Mouse (Mus musculus): ENCODE measurements around the gene Defb25. TPM values are rescaled to one million over a fixed set of nuclear protein-coding genes. Genes with fewer than 3 reads are reported as not detected.

Defb25 gene
- polyA plus RNA-seq, 1 experiment: not detected

DNA sequence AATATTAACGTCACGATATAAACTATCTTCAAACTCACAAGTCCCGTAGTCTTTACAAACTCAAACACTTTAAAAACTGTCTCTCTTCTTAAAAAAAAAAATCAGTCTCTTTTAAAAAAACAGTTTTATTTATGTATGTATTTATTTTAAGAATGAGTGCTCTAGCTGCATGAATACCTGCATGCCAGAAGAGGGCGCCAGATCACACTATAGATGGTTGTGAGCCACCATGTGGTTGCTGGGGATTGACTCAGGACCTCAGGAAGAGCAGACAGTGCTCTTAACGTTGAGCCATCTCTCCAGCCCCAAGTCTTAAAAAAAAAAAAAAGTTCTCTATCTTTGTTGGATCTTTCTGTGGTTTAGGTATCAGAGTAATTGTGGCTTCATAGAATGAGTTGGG is 5.5 kb downstream of the Defb25 start:
- Histone ChIP-seq H3K27me3 (ENCODE audit: control insufficient read depth) (no peaks in the 10 kb centered on the region), H3K9me3 (ENCODE audit: control insufficient read depth, low read length) (no peaks in the 10 kb centered on the region)
- TF ChIP-seq TAL1 (IDR thresholded peaks at IDR 0.05; ENCODE audit: low read length) (no peak), GATA1 (IDR thresholded peaks at IDR 0.05; ENCODE audit: low read length) (no peak)

DNA sequence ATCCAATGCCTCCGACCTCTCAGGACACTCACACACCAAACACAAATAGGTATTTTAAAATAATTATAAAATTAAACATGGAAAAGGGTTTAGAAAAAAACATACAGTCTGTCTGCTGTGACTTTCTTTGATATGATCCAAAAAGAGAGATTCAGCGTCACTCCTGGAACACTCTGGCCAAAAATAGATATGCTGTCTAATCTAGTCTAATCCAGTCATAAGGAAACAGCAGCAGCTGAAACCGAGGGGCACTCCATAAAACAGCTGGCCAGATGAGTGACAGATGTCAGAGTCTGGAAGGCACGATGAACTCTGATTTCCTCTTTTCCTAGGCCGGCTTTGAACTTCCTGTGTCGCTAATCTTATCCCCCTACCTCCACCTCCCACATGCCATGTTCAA is 6.4 kb downstream of the Defb25 start:
- Histone ChIP-seq H3K4me3 (replicated peaks) (no peak overlapping the region), H3K27me3 (ENCODE audit: control insufficient read depth) (no peaks in the 10 kb centered on the region), H3K4me1 (ENCODE audit: control insufficient read depth) (no peaks in the 10 kb centered on the region), H3K9me3 (ENCODE audit: control insufficient read depth, low read length) (no peaks in the 10 kb centered on the region), H3K36me3 (ENCODE audit: control insufficient read depth) (no peaks in the 10 kb centered on the region)
- no peak for TF ChIP-seq GATA1 (IDR thresholded peaks at IDR 0.05; ENCODE audit: low read length)
- TF ChIP-seq TAL1 (IDR thresholded peaks at IDR 0.05; ENCODE audit: low read length): no peak

More for the DNA sequence above, 5.5 kb downstream of the Defb25 start:
- no peak overlapping the region for H3K4me3 ChIP-seq (replicated peaks)
- no peaks in the 10 kb centered on the region for H3K36me3 ChIP-seq (ENCODE audit: control insufficient read depth)
- no peaks in the 10 kb centered on the region for H3K4me1 ChIP-seq (ENCODE audit: control insufficient read depth)

DNA sequence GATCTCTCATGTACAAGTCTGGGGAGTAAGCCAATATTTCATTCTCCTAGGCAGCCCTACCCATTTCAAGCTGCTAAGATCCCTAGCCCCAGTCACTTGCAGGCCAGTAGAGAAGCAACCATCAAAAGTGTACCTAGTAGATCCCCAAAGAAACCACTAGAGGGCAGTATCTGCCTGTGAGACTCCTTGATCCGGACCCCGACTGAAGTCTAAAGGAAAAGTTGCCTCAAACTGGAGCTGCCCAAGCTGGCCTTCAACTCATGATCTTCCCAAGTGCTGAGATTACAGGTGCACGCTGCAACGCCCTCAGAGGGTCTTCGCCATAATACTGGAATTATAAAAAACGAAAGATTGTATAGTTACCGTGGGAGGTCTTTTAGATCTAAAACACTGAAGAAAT is 7.3 kb downstream of the Defb25 start:
- Histone ChIP-seq H3K4me1 (ENCODE audit: control insufficient read depth) (no peaks in the 10 kb centered on the region), H3K36me3 (ENCODE audit: control insufficient read depth) (no peaks in the 10 kb centered on the region), H3K9me3 (ENCODE audit: control insufficient read depth, low read length) (no peaks in the 10 kb centered on the region), H3K4me3 (replicated peaks) (no peak overlapping the region), H3K27me3 (ENCODE audit: control insufficient read depth) (no peaks in the 10 kb centered on the region)
- TF ChIP-seq GATA1 (IDR thresholded peaks at IDR 0.05; ENCODE audit: low read length): no peak
- TF ChIP-seq TAL1 (IDR thresholded peaks at IDR 0.05; ENCODE audit: low read length): no peak

DNA sequence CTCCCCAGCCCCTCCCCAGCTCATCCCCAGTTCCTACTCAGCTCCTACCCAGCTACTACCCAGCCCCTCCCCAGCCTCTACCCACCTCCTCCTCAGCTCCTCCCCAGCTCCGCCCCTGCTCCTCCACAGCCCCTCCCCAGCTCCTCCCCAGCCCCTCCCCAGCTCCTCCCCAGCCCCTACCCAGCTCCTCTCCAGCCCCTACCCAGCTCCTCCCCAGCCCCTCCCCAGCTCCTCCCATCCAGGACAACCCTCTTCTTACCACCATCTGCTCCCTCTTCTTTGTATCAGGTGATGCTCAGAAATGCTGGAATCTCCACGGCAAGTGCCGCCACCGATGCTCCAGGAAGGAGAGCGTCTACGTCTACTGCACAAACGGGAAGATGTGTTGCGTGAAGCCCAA is 10.7 kb downstream of the Defb25 start:
- peaks cover 3% of the 10 kb centered on the region for H3K9me3 ChIP-seq (ENCODE audit: control insufficient read depth, low read length)
- no peaks in the 10 kb centered on the region for H3K36me3 ChIP-seq (ENCODE audit: control insufficient read depth)
- no peak for TF ChIP-seq GATA1 (IDR thresholded peaks at IDR 0.05; ENCODE audit: low read length)
- TF ChIP-seq TAL1 (IDR thresholded peaks at IDR 0.05; ENCODE audit: low read length): no peak
- H3K4me1 ChIP-seq (ENCODE audit: control insufficient read depth): no peaks in the 10 kb centered on the region
- no peak overlapping the region for H3K4me3 ChIP-seq (replicated peaks)
- H3K27me3 ChIP-seq (ENCODE audit: control insufficient read depth): no peaks in the 10 kb centered on the region

DNA sequence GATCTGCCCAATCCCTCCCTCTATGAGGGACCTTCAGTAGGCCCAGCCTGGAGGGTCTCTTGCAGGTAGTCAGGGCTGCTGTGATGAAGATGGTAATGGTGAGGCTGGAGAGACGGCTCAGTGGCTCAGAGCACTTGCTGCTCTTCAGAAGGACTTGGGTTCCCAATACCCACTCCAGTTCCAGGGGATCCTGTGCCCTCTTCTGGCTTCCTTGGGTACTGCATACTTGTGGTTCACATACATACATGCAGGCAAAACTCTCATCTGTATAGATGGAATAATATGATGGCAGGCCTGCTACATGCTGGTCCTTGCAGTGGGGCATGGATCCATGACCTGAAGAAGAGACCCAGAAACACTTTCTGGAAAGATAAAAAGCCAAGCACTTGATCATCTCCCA is 14.1 kb downstream of the Defb25 start:
- no peaks in the 10 kb centered on the region for H3K36me3 ChIP-seq (ENCODE audit: control insufficient read depth)
- H3K4me3 ChIP-seq (replicated peaks): no peak overlapping the region
- no peaks in the 10 kb centered on the region for H3K4me1 ChIP-seq (ENCODE audit: control insufficient read depth)
- peaks cover 3% of the 10 kb centered on the region for H3K9me3 ChIP-seq (ENCODE audit: control insufficient read depth, low read length)
- no peaks in the 10 kb centered on the region for H3K27me3 ChIP-seq (ENCODE audit: control insufficient read depth)
- TF ChIP-seq GATA1 (IDR thresholded peaks at IDR 0.05; ENCODE audit: low read length) (no peak), TAL1 (IDR thresholded peaks at IDR 0.05; ENCODE audit: low read length) (no peak)

DNA sequence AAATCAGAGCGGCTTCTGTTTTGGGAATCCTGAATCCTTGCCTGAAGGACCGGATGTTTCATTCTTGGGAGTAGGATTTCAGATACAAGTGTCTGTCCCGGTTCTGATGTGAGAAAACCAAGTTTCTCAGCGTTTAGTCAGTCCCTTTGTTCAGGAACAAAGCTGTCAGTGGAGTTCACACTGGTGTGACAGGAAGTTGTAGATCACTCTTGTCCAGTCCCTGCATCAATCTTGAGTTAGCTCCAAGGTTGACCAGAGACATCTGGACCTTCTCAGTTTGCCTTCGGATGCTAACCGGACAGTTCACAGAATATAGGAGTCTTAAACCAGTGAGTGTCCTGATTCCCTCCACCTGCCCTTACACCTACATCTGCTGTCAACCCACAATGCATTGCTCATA is 15.1 kb downstream of the Defb25 start:
- H3K9me3 ChIP-seq (ENCODE audit: control insufficient read depth, low read length): peaks cover 3% of the 10 kb centered on the region
- H3K4me1 ChIP-seq (ENCODE audit: control insufficient read depth): no peaks in the 10 kb centered on the region
- H3K27me3 ChIP-seq (ENCODE audit: control insufficient read depth): no peaks in the 10 kb centered on the region
- TF ChIP-seq GATA1 (IDR thresholded peaks at IDR 0.05; ENCODE audit: low read length) (no peak), TAL1 (IDR thresholded peaks at IDR 0.05; ENCODE audit: low read length) (no peak)
- no peak overlapping the region for H3K4me3 ChIP-seq (replicated peaks)
- H3K36me3 ChIP-seq (ENCODE audit: control insufficient read depth): no peaks in the 10 kb centered on the region

DNA sequence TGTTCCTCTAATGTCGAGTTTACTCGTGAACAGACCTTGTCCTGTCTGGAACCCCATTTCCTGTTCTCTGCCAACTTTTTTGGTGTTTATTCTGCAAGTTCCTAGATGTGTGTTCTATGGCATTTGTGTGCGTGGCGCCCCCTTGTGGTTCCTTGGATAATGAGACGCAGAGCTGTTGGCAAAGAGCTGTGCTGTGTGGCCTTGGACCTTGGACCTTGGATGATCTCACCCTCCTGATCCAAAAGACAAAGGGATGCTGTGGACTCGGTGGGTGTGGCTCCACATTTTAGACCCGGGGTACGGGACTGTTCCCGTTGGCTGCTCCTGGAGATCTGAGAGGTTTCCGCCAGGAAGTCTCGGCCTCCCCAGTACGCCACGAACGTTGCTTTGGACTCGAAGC is 18.8 kb downstream of the Defb25 start, which contains the start of gene Defb36:
Defb36 (plus strand) TSS at position 271 of the 400 bp plus-strand sequence.
- no peaks in the 10 kb centered on the region for H3K4me1 ChIP-seq (ENCODE audit: control insufficient read depth)

DNA sequence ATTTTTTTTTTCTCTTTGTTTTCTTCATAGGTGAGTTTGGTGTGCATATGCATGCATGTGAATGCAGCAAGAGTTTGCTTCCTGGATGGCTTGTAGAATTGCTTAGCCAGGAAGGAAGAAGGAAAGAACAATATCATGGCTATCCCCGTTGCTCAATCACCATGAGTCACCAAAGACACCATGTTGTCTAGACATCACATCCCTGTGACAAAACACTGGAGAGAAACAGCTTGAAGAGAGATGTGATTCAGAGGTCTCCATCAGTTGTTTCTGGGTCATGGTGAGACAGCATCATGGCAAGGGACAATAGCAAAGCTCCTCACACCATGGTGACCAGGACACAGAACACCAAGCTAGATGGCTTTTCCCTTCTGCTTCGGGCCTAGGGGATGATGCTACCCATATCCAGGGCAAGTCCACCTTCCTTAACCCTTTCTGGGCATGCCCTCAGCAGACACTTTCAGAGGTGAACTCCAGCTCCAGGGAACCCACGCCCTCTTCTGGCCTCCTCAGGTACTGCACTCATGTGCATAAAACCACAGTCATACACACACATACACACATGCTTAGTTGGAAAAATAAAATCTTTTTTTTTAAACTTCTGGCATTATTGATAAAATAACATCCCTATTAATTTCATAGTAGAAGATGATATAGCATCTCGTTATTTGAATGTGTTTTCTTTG is 21.4 kb downstream of the Defb25 start:
- Histone ChIP-seq H3K27me3 (ENCODE audit: control insufficient read depth) (no peaks in the 10 kb centered on the region), H3K4me3 (replicated peaks) (no peak overlapping the region), H3K4me1 (ENCODE audit: control insufficient read depth) (no peaks in the 10 kb centered on the region), H3K9me3 (ENCODE audit: control insufficient read depth, low read length) (peaks cover 11% of the 10 kb centered on the region), H3K36me3 (ENCODE audit: control insufficient read depth) (no peaks in the 10 kb centered on the region)
- TF ChIP-seq GATA1 (IDR thresholded peaks at IDR 0.05; ENCODE audit: low read length): no peak
- TF ChIP-seq TAL1 (IDR thresholded peaks at IDR 0.05; ENCODE audit: low read length): no peak

More for the DNA sequence above, 18.8 kb downstream of the Defb25 start, which contains the start of gene Defb36:
- Histone ChIP-seq H3K9me3 (ENCODE audit: control insufficient read depth, low read length) (peaks cover 14% of the 10 kb centered on the region), H3K4me3 (replicated peaks) (no peak within 1 kb of the TSS), H3K27me3 (ENCODE audit: control insufficient read depth) (no peaks in the 10 kb centered on the region), H3K36me3 (ENCODE audit: control insufficient read depth) (no peaks in the 10 kb centered on the region)
- no peak for TF ChIP-seq TAL1 (IDR thresholded peaks at IDR 0.05; ENCODE audit: low read length)
- TF ChIP-seq GATA1 (IDR thresholded peaks at IDR 0.05; ENCODE audit: low read length): no peak

DNA sequence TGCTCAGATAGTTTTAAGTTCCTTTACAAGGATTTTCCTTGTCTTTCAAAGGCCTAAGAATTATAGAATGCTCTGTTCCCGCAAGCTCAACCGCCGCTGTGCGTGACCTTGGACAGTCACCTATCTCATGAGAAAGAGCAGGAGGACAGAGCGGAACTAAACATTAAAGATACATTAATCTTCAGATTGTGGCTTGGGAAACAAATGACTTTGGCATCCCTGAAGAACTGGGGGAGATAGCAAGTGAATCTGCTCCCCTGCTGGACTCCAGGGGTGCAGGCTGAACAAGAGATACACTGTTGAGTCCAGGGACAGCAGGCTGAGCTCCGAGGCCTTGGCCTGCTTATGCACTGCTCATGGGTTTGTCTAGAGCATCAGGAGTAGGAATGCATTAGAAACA is 22.8 kb downstream of the Defb25 start:
- H3K4me1 ChIP-seq (ENCODE audit: control insufficient read depth): no peaks in the 10 kb centered on the region
- no peaks in the 10 kb centered on the region for H3K36me3 ChIP-seq (ENCODE audit: control insufficient read depth)
- H3K9me3 ChIP-seq (ENCODE audit: control insufficient read depth, low read length): peaks cover 11% of the 10 kb centered on the region
- TF ChIP-seq TAL1 (IDR thresholded peaks at IDR 0.05; ENCODE audit: low read length) (no peak), GATA1 (IDR thresholded peaks at IDR 0.05; ENCODE audit: low read length) (no peak)
- H3K27me3 ChIP-seq (ENCODE audit: control insufficient read depth): no peaks in the 10 kb centered on the region
- no peak overlapping the region for H3K4me3 ChIP-seq (replicated peaks)

DNA sequence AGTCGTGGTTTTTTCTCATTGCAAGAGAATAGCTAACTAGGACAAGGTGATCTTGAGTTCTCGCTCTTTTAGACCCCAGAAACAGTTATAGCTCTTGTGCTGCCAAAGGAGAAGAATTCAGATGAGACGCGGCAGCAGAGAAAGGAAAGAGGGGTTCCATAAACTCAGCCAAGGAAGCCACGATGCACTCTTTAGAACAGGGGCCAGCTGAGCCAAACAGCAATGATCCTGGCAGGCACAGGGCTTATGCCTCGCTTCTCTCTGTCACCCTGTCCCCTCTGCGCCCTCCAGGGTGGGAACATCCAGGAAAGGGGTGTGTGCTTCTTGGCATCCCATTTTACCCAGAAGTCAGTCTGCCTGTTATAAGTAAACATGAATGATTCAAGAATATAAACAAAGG is 23.6 kb downstream of the Defb25 start, which contains the start of gene Defb45:
Defb45 (minus strand) TSS at position 101 of the 400 bp plus-strand sequence.
- Histone ChIP-seq H3K4me1 (ENCODE audit: control insufficient read depth) (no peaks in the 10 kb centered on the region), H3K27me3 (ENCODE audit: control insufficient read depth) (no peaks in the 10 kb centered on the region), H3K9me3 (ENCODE audit: control insufficient read depth, low read length) (peaks cover 11% of the 10 kb centered on the region), H3K4me3 (replicated peaks) (no peak within 1 kb of the TSS), H3K36me3 (ENCODE audit: control insufficient read depth) (no peaks in the 10 kb centered on the region)
- no peak for TF ChIP-seq GATA1 (IDR thresholded peaks at IDR 0.05; ENCODE audit: low read length)
- no peak for TF ChIP-seq TAL1 (IDR thresholded peaks at IDR 0.05; ENCODE audit: low read length)
